Mouse (Mus musculus): ENCODE results near the gene Ank3. TPM values are rescaled to one million over a fixed set of nuclear protein-coding genes. Genes with fewer than 3 reads are reported as not detected.

Ank3 gene
- polyA plus RNA-seq, 1 experiment from 2014 or later, result 44.7 TPM

- DNase-seq (ENCODE audit: low spot score), result no peak
Measured at GRCm38 (mm10) chr10:69594186-69595131, 195.9 kb downstream of the Ank3 start.

GRCm38 (mm10) chr10:69595487-69595886, 196.9 kb downstream of the Ank3 start:
- no peaks in the 10 kb centered on the region for H3K27me3 ChIP-seq (ENCODE audit: insufficient read depth, poor library complexity, severe bottlenecking)
- DNase-seq (ENCODE audit: low spot score), result no peak
- H3K27ac ChIP-seq, result no peak overlapping the region

More at GRCm38 (mm10) chr10:69594186-69595131, 195.9 kb downstream of the Ank3 start:
- 0 out of 2 replicates have a peak, but pooled peaks cover 18% of the 10 kb centered on the region for H3K36me3 ChIP-seq
- H3K27me3 ChIP-seq (ENCODE audit: insufficient read depth, poor library complexity, severe bottlenecking), result no peaks in the 10 kb centered on the region
- no peak overlapping the region for H3K4me3 ChIP-seq
- peaks cover 10% of the 10 kb centered on the region for H3K4me1 ChIP-seq (replicated peaks)
- 68% methylated on average over 15 of the region's 15 CpGs for WGBS
- H3K9me3 ChIP-seq, result peaks cover 6% of the 10 kb centered on the region; the same call in 1 of the 2 replicates
- no peak overlapping the region for H3K27ac ChIP-seq

GRCm38 (mm10) chr10:69601471-69601870, 202.9 kb downstream of the Ank3 start:
- Histone ChIP-seq H3K9me3 (peaks cover 6% of the 10 kb centered on the region; the same call in 1 of the 2 replicates), H3K4me1 (replicated peaks) (0 out of 2 replicates have a peak, but pooled peaks cover 7% of the 10 kb centered on the region), H3K36me3 (0 out of 2 replicates have a peak, but pooled peaks cover 11% of the 10 kb centered on the region), H3K27me3 (ENCODE audit: insufficient read depth, poor library complexity, severe bottlenecking) (no peaks in the 10 kb centered on the region), H3K4me3 (no peak overlapping the region), H3K27ac (no peak overlapping the region)
- 88% methylated on average over 3 of the region's 3 CpGs for WGBS
- DNase-seq (ENCODE audit: low spot score), result no peak

More at GRCm38 (mm10) chr10:69595487-69595886, 196.9 kb downstream of the Ank3 start:
- Histone ChIP-seq H3K4me3 (no peak overlapping the region), H3K4me1 (replicated peaks) (peaks cover 10% of the 10 kb centered on the region), H3K36me3 (0 out of 2 replicates have a peak, but pooled peaks cover 18% of the 10 kb centered on the region), H3K9me3 (peaks cover 6% of the 10 kb centered on the region; the same call in 1 of the 2 replicates)
- WGBS, result 93% methylated on average over 5 of the region's 5 CpGs

- H3K9me3 ChIP-seq, result no peaks in the 10 kb centered on the region; the same call in 1 of the 2 replicates
- 90% methylated on average over 1 of the region's 1 CpGs for WGBS
- H3K4me3 ChIP-seq, result no peak overlapping the region
- no peak overlapping the region for H3K27ac ChIP-seq
- no peak for DNase-seq (ENCODE audit: low spot score)
- H3K27me3 ChIP-seq (ENCODE audit: insufficient read depth, poor library complexity, severe bottlenecking), result no peaks in the 10 kb centered on the region
- H3K4me1 ChIP-seq (replicated peaks), result 0 out of 2 replicates have a peak, but pooled peaks cover 7% of the 10 kb centered on the region
- H3K36me3 ChIP-seq, result 0 out of 2 replicates have a peak, but pooled peaks cover 2% of the 10 kb centered on the region
Measured at GRCm38 (mm10) chr10:69602711-69603110, 204.1 kb downstream of the Ank3 start.

GRCm38 (mm10) chr10:69604609-69605008, 206.0 kb downstream of the Ank3 start:
- H3K4me3 ChIP-seq, result no peak overlapping the region
- DNase-seq (ENCODE audit: low spot score), result no peak
- no peaks in the 10 kb centered on the region for H3K36me3 ChIP-seq
- no peaks in the 10 kb centered on the region for H3K9me3 ChIP-seq
- H3K4me1 ChIP-seq (replicated peaks), result 0 out of 2 replicates have a peak, but pooled peaks cover 7% of the 10 kb centered on the region
- H3K27me3 ChIP-seq (ENCODE audit: insufficient read depth, poor library complexity, severe bottlenecking), result no peaks in the 10 kb centered on the region
- WGBS, result 78% methylated on average over 6 of the region's 6 CpGs
- H3K27ac ChIP-seq, result no peak overlapping the region

GRCm38 (mm10) chr10:69605211-69605610, 206.6 kb downstream of the Ank3 start:
- Histone ChIP-seq H3K27me3 (ENCODE audit: insufficient read depth, poor library complexity, severe bottlenecking) (no peaks in the 10 kb centered on the region), H3K4me3 (no peak overlapping the region), H3K4me1 (replicated peaks) (0 out of 2 replicates have a peak, but pooled peaks cover 7% of the 10 kb centered on the region), H3K36me3 (no peaks in the 10 kb centered on the region), H3K9me3 (no peaks in the 10 kb centered on the region), H3K27ac (peak overlapping the region; percentile 37)
- 50% methylated on average over 12 of the region's 12 CpGs for WGBS
- DNase-seq (ENCODE audit: low spot score), result no peak

- Histone ChIP-seq H3K4me3 (no peak overlapping the region), H3K27ac (no peak overlapping the region), H3K36me3 (no peaks in the 10 kb centered on the region), H3K27me3 (ENCODE audit: insufficient read depth, poor library complexity, severe bottlenecking) (no peaks in the 10 kb centered on the region), H3K9me3 (no peaks in the 10 kb centered on the region), H3K4me1 (replicated peaks) (0 out of 2 replicates have a peak, but pooled peaks cover 7% of the 10 kb centered on the region)
- DNase-seq (ENCODE audit: low spot score), result no peak
- WGBS, result 74% methylated on average over 14 of the region's 14 CpGs
Measured at GRCm38 (mm10) chr10:69607611-69608119, 209.1 kb downstream of the Ank3 start.

- Histone ChIP-seq H3K36me3 (no peaks in the 10 kb centered on the region), H3K4me3 (no peak overlapping the region), H3K27me3 (ENCODE audit: insufficient read depth, poor library complexity, severe bottlenecking) (no peaks in the 10 kb centered on the region), H3K27ac (no peak overlapping the region), H3K4me1 (replicated peaks) (no peaks in the 10 kb centered on the region), H3K9me3 (no peaks in the 10 kb centered on the region)
- 90% methylated on average over 3 of the region's 3 CpGs for WGBS
- DNase-seq (ENCODE audit: low spot score), result no peak
Measured at GRCm38 (mm10) chr10:69611314-69611713, 212.7 kb downstream of the Ank3 start.

GRCm38 (mm10) chr10:69611839-69612340, 213.3 kb downstream of the Ank3 start:
- Histone ChIP-seq H3K4me1 (replicated peaks) (no peaks in the 10 kb centered on the region), H3K9me3 (no peaks in the 10 kb centered on the region), H3K36me3 (no peaks in the 10 kb centered on the region), H3K27ac (no peak overlapping the region), H3K4me3 (no peak overlapping the region), H3K27me3 (ENCODE audit: insufficient read depth, poor library complexity, severe bottlenecking) (no peaks in the 10 kb centered on the region)
- DNase-seq (ENCODE audit: low spot score), result no peak
- 90% methylated on average over 5 of the region's 5 CpGs for WGBS

- H3K4me1 ChIP-seq (replicated peaks), result no peaks in the 10 kb centered on the region
- H3K9me3 ChIP-seq, result no peaks in the 10 kb centered on the region
- no peak overlapping the region for H3K27ac ChIP-seq
- DNase-seq (ENCODE audit: low spot score), result no peak
- WGBS, result 91% methylated on average over 3 of the region's 3 CpGs
- no peak overlapping the region for H3K4me3 ChIP-seq
- no peaks in the 10 kb centered on the region for H3K36me3 ChIP-seq
- H3K27me3 ChIP-seq (ENCODE audit: insufficient read depth, poor library complexity, severe bottlenecking), result no peaks in the 10 kb centered on the region
Measured at GRCm38 (mm10) chr10:69616953-69617352, 218.4 kb downstream of the Ank3 start.

GRCm38 (mm10) chr10:69617537-69618112, 219.1 kb downstream of the Ank3 start:
- no peak overlapping the region for H3K27ac ChIP-seq

GRCm38 (mm10) chr10:69620692-69621382, 222.3 kb downstream of the Ank3 start:
- 85% methylated on average over 7 of the region's 7 CpGs for WGBS
- no peaks in the 10 kb centered on the region for H3K9me3 ChIP-seq
- no peaks in the 10 kb centered on the region for H3K36me3 ChIP-seq
- no peak overlapping the region for H3K4me3 ChIP-seq
- H3K27ac ChIP-seq, result no peak overlapping the region
- no peaks in the 10 kb centered on the region for H3K4me1 ChIP-seq (replicated peaks)
- no peak for DNase-seq (ENCODE audit: low spot score)
- H3K27me3 ChIP-seq (ENCODE audit: insufficient read depth, poor library complexity, severe bottlenecking), result no peaks in the 10 kb centered on the region

More at GRCm38 (mm10) chr10:69617537-69618112, 219.1 kb downstream of the Ank3 start:
- no peak for DNase-seq (ENCODE audit: low spot score)
- whole genome bisulfite sequencing, result 87% methylated on average over 16 of the region's 16 CpGs
- Histone ChIP-seq H3K9me3 (no peaks in the 10 kb centered on the region), H3K27me3 (ENCODE audit: insufficient read depth, poor library complexity, severe bottlenecking) (no peaks in the 10 kb centered on the region), H3K4me3 (no peak overlapping the region), H3K4me1 (replicated peaks) (no peaks in the 10 kb centered on the region), H3K36me3 (no peaks in the 10 kb centered on the region)

Measured in hindbrain, embryonic 10.5 days (tissue).